Mouse (Mus musculus) small intestine, adult 2 months (tissue): Measurements from ENCODE around the gene Zfp629.

Experiments used
- CTCF ChIP-seq: fragments of 200-500 bp; IDR thresholded peaks from 2 replicates; pipeline ENCODE4 v1.5.1; 2012; ENCODE audit warnings: low read depth, mild to moderate bottlenecking, control low read depth, inconsistent platforms, low read length, moderate library complexity, mixed read lengths; ENCODE audit not compliant: insufficient replicate concordance, insufficient read length; ENCODE audit errors: extremely low read depth
- POLR2A ChIP-seq: fragments of 200-500 bp; IDR thresholded peaks from 2 replicates; pipeline ENCODE4 v1.6.1; 2012; ENCODE audit warnings: low read depth, mild to moderate bottlenecking, control low read depth, inconsistent platforms, low read length, moderate library complexity

DNA sequence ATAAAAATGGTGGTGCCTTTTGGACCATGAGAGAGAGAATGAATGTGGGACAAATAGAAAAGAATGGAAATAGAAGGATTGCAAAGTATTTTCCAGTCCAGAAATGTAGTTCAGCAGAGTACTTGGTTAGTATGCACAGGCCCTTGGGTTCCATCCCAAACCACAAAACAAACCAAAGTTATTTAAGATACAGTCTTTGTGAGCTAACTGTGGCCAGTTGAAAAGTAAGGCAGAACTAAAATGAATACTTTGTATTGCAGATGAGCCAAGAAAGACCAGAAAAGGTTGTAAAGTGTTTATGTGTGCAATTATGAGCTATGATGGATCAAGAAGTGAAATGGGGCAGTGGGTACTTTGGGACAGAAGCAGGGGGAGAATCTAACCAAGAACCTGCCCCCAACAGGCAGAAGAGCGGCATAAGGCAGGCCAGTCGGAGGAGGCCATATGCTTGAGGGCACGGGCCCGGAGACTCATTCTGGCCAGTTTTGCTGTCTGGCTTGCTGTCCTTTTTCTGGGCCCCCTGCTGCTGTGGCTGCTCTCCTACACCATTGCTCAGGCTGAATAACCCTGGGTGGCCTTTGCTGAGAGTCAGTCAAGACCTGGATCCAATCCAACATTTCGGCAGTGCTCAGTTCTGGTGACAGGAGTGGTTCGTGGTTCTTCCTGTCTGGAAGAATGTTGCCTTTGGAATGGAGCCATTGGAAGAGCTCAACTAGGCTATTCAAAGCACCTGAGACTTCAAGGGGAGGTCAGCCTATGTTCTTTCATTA lies 51.0 kb downstream of the Zfp629 start:
- TF ChIP-seq POLR2A = no peak
- TF ChIP-seq CTCF = no peak
